In the genomic region with DNA sequence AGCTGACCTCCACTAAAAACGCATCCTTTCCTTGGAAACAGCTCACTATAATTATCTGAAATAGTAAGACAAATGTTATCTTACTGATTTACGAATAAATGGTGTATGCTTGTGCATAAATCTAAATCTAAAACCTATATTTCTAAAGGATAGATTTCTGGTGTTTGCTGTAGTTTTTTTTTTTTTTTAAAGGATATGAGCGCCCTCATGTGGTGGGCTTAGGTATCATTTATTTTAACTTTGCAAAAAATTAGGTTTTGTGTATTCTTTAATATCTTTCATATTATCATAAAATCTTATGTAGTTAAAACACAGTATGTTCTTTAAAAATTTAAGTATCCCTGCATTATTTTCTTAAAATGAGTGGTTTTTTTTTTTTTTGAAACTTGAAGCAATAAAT, we compare ENCODE assay signal across 11 mouse cellular contexts. TPM values are rescaled to one million over a fixed set of nuclear protein-coding genes. Genes with fewer than 3 reads are reported as not detected.
A peak's percentile ranks its signal among the peaks of the same experiment; 100 is the strongest.
DNase-seq lines count a peak whose midpoint lies in the region; TF ChIP-seq lines count a peak whose summit lies in the region.
"Had no signal": no experiment of that assay in that cellular context is flagged by ENCODE, and none has a peak within 500 bp of the region (broad histone marks: within the 10 kb centered on the region; RNA-seq: fewer than 3 reads in every experiment).

No protein-coding gene starts in this region.

- no peak overlapping the region for H3K4me3 ChIP-seq in left cerebral cortex, adult 2 months
- H3K4me3 ChIP-seq in E14TG2a.4 (replicated peaks; ENCODE audit: low read length): no peak overlapping the region
- H3K4me3 ChIP-seq in thymus, adult 2 months (ENCODE audit: control insufficient read depth, insufficient read depth, low read length): no peak overlapping the region

- peak; percentile 63 for TF ChIP-seq CTCF in left cerebral cortex, adult 2 months (IDR thresholded peaks at IDR 0.05)
- peak; percentile 37 for TF ChIP-seq CTCF in E14TG2a.4 (conservative IDR thresholded peaks at IDR 0.05; ENCODE audit: low read length)
- TF ChIP-seq CTCF in thymus, adult 2 months (IDR thresholded peaks at IDR 0.05; ENCODE audit: borderline replicate concordance, control insufficient read depth, extremely low read depth, insufficient read depth, low read length, poor library complexity): no peak

- H3K4me1 ChIP-seq in E14TG2a.4 (replicated peaks; ENCODE audit: low read depth, low read length): no peaks in the 10 kb centered on the region
- no peaks in the 10 kb centered on the region for H3K4me1 ChIP-seq in thymus, adult 2 months (replicated peaks; ENCODE audit: control insufficient read depth, insufficient read depth, low read length)

- intact Hi-C loops in left cerebral cortex, adult 2 months (cut with DNase I): loop anchor here (2.0 kb wide), 1 partner anchor 834 kb away; no protein-coding TSS in a partner anchor

- no peak overlapping the region for H3K27ac ChIP-seq in left cerebral cortex, adult 2 months
- H3K27ac ChIP-seq in thymus, adult 2 months (ENCODE audit: control insufficient read depth, insufficient read depth, low read length): no peak overlapping the region

- no peak for TF ChIP-seq POLR2A in thymus, adult 2 months (IDR thresholded peaks at IDR 0.05; ENCODE audit: control insufficient read depth, extremely low read depth, insufficient read depth, low read length, poor library complexity)

- DNase-seq in embryo, embryonic 11.5 days (ENCODE audit: low read depth, low spot score): peak; percentile 3
- DNase-seq in embryo, embryonic 10.5 days (ENCODE audit: low spot score): no peak
- no peak for DNase-seq in left cerebral cortex, adult 2 months (ENCODE audit: extremely low spot score in 1 of 2, low spot score in 2 of 2)
- no peak for DNase-seq in left cerebral cortex, adult 11 months (ENCODE audit: low spot score)
- DNase-seq in hindlimb bud, embryonic 11.5 days (ENCODE audit: extremely low spot score, low read depth, low spot score): peak; percentile 22
- no peak for DNase-seq in thymus, adult 2 months
- DNase-seq in urinary bladder, postnatal 10 days (ENCODE audit: low spot score): no peak
- DNase-seq: gastrocnemius, postnatal 10 days; kidney, adult 8-10 months; right cerebral cortex, postnatal 4 days had no signal

- H3K27me3 ChIP-seq in E14TG2a.4 (ENCODE audit: insufficient read depth, low read length): no peaks in the 10 kb centered on the region
- H3K27me3 ChIP-seq in thymus, adult 2 months (ENCODE audit: control insufficient read depth, insufficient read depth, low read length): no peaks in the 10 kb centered on the region

- WGBS in thymus, adult 2 months: 58% methylated on average over 3 of the region's 3 CpGs

- H3K9me3 ChIP-seq in E14TG2a.4 (ENCODE audit: low read length): no peaks in the 10 kb centered on the region

- H3K36me3 ChIP-seq in E14TG2a.4 (ENCODE audit: insufficient read depth, low read length): peaks cover 51% of the 10 kb centered on the region
- H3K36me3 ChIP-seq in thymus, adult 2 months (ENCODE audit: control insufficient read depth, insufficient read depth, low read length): peaks cover 3% of the 10 kb centered on the region; the same call in 1 of the 2 replicates

RNA-seq across cellular contexts. Expression of gene Tmtc3, which starts 12.1 kb away (rescaled TPM):
- 10 to 100 TPM; 12.5 to 14.7 TPM for total RNA-seq in left cerebral cortex, adult 2 months (2021)
- 5.3 and 5.7 TPM in 2 replicates for polyA plus RNA-seq in thymus, adult 2 months (2012; rRNA removed)

RNA-seq across cellular contexts. Expression of gene Cep290, which starts 12.3 kb away (rescaled TPM):
- total RNA-seq in left cerebral cortex, adult 2 months (2021): 10 to 100 TPM; 17.9 to 19.0 TPM
- polyA plus RNA-seq in thymus, adult 2 months (2012; rRNA removed): 0.40 TPM in 2 replicates

Comparison
In these comparisons a context has a peak if more than half of its experiments do, and no peak if none do; other contexts are left out.
1. DNase-seq: peak in embryo, embryonic 11.5 days (single experiment) and hindlimb bud, embryonic 11.5 days (single experiment); none in embryo, embryonic 10.5 days (single experiment), left cerebral cortex, adult 2 months (0 of 2), left cerebral cortex, adult 11 months (single experiment), thymus, adult 2 months (single experiment) and urinary bladder, postnatal 10 days (single experiment).